Mouse (Mus musculus) kidney, adult 2 months (tissue): ENCODE measurements around the gene E330009J07Rik. TPM values are rescaled to one million over a fixed set of nuclear protein-coding genes. Genes with fewer than 3 reads are reported as not detected.
A peak's percentile ranks its signal among the peaks of the same experiment; 100 is the strongest.

Source experiments
- DNase-seq: peaks from one replicate; pipeline ENCODE4 v3.0.0; 2021
- H3K27ac ChIP-seq: fragments of 200-500 bp; 2 replicates; pipeline ENCODE4 v1.5.1; 2012; ENCODE audit warnings: low read depth, low read length, control low read depth, inconsistent platforms; ENCODE audit not compliant: insufficient read depth
- H3K27me3 ChIP-seq: fragments of 200-500 bp; replicated peaks from 2 replicates; pipeline ENCODE4 v1.6.1; 2012; ENCODE audit warnings: mild to moderate bottlenecking, moderate library complexity, low read length, inconsistent platforms; ENCODE audit not compliant: control insufficient read depth, insufficient read depth
- H3K36me3 ChIP-seq: fragments of 200-500 bp; 2 replicates; pipeline ENCODE4 v1.6.1; 2012; ENCODE audit warnings: mild to moderate bottlenecking, moderate library complexity, low read length, inconsistent platforms; ENCODE audit not compliant: control insufficient read depth, insufficient read depth
- H3K4me1 ChIP-seq: fragments of 200-500 bp; 2 replicates; pipeline ENCODE4 v1.6.1; 2011; ENCODE audit warnings: low read length; ENCODE audit not compliant: control insufficient read depth, insufficient read depth
- H3K4me3 ChIP-seq: fragments of 200-500 bp; 2 replicates; pipeline ENCODE4 v1.5.1; 2011; ENCODE audit warnings: mild to moderate bottlenecking, low read depth, low read length, control low read depth; ENCODE audit not compliant: insufficient read depth
- CTCF ChIP-seq: fragments of 200-500 bp; conservative IDR thresholded peaks from 2 replicates; pipeline ENCODE4 v1.5.1; 2011; ENCODE audit warnings: low read depth, mild to moderate bottlenecking, control low read depth, low read length, moderate library complexity, mixed read lengths; ENCODE audit not compliant: insufficient read depth, insufficient read length
- POLR2A ChIP-seq: fragments of 200-500 bp; IDR thresholded peaks from one replicate; pipeline ENCODE4 v1.6.1; 2011; ENCODE audit warnings: low read depth, low read length, control low read depth
- WGBS: fragments of 180-500 bp; shearing (Covaris S2); methylation state at CpG from one replicate; pipeline ENCODE4 v1.1.7; 2018; 5-methylcytosine and 5-hydroxymethylcytosine counted together
- polyA plus RNA-seq: library from polyadenylated mRNA; depleted of rRNA; stranded (reverse); fragments of >200 nt; gene quantifications from 2 replicates; pipeline ENCODE4 v1.2.3, GENCODE M21; 2012

E330009J07Rik gene
- polyA plus RNA-seq, 1 experiment = 6.2 TPM

DNA sequence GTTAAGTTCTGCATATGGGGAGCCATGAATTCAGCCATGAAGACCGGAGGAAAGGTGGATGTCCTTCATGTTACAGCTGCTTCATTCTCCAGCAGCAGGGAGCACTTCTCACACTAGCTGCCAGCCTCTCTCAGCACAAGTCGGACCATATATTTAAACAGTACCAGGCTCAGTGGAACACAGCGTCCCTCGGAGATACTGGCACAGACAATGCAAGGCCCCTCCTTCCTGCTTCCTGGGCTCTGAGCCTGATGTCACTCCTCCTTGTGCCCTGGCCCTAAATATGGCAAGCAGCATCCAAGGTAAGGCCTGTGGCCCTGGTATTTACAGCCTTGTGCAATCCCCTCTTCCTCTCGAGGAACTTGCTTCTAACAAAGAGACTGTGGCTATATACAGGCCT is 20.1 kb downstream of the E330009J07Rik start:
- Histone ChIP-seq H3K4me3 (no peak overlapping the region), H3K36me3 (no peaks in the 10 kb centered on the region), H3K4me1 (no peaks in the 10 kb centered on the region), H3K27me3 (no peaks in the 10 kb centered on the region), H3K27ac (no peak overlapping the region)
- 69% methylated on average over 5 of the region's 5 CpGs for WGBS
- no peak for TF ChIP-seq CTCF
- no peak for TF ChIP-seq POLR2A
- DNase-seq = no peak

GRCm38 (mm10) chr6:40413565-40413964 is 22.4 kb downstream of the E330009J07Rik start:
- no peaks in the 10 kb centered on the region for H3K36me3 ChIP-seq
- H3K4me1 ChIP-seq = no peaks in the 10 kb centered on the region
- no peak for DNase-seq
- no peak overlapping the region for H3K4me3 ChIP-seq
- no peaks in the 10 kb centered on the region for H3K27me3 ChIP-seq
- TF ChIP-seq POLR2A = no peak
- TF ChIP-seq CTCF = no peak
- 91% methylated on average over 3 of the region's 3 CpGs for WGBS
- H3K27ac ChIP-seq = no peak overlapping the region

GRCm38 (mm10) chr6:40413046-40413445 is 22.9 kb downstream of the E330009J07Rik start:
- H3K36me3 ChIP-seq = no peaks in the 10 kb centered on the region
- no peak overlapping the region for H3K4me3 ChIP-seq
- no peaks in the 10 kb centered on the region for H3K27me3 ChIP-seq
- H3K27ac ChIP-seq = no peak overlapping the region
- no peak for DNase-seq
- no peaks in the 10 kb centered on the region for H3K4me1 ChIP-seq
- TF ChIP-seq POLR2A = no peak
- no peak for TF ChIP-seq CTCF
- WGBS = 87% methylated on average over 5 of the region's 5 CpGs

DNA sequence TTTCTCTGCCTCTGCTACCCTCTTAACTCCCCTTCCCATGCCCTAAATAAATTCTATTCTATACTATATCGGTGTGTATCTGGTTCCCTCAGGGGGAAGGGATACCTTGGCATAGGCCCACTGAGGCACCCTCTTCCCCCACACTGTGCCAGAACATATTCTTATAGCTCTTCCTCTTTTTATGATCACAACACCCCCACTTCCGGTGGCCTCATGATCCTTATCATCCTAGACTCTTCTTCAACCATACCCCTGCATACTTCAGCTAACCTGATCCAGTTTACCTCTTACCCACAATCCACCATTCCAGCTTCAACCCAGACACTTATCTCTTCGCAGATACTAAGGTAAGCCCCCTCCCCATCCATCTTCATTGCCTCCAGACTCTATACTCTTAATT is 24.9 kb downstream of the E330009J07Rik start:
- no peak for DNase-seq
- no peaks in the 10 kb centered on the region for H3K27me3 ChIP-seq
- no peaks in the 10 kb centered on the region for H3K4me1 ChIP-seq
- H3K27ac ChIP-seq = no peak overlapping the region
- 95% methylated on average over 3 of the region's 3 CpGs for WGBS
- no peak for TF ChIP-seq CTCF
- no peak for TF ChIP-seq POLR2A
- H3K4me3 ChIP-seq = no peak overlapping the region
- peaks cover 3% of the 10 kb centered on the region; the same call in 1 of the 2 replicates for H3K36me3 ChIP-seq

- H3K27ac ChIP-seq = no peak overlapping the region
- H3K4me3 ChIP-seq = no peak overlapping the region
- DNase-seq = no peak
- H3K27me3 ChIP-seq = no peaks in the 10 kb centered on the region
- H3K4me1 ChIP-seq = no peaks in the 10 kb centered on the region
- WGBS = 92% methylated on average over 4 of the region's 4 CpGs
- peaks cover 5% of the 10 kb centered on the region; the same call in 1 of the 2 replicates for H3K36me3 ChIP-seq
- TF ChIP-seq POLR2A = no peak
- no peak for TF ChIP-seq CTCF
Observed at GRCm38 (mm10) chr6:40403640-40404285, 32.2 kb downstream of the E330009J07Rik start.

DNA sequence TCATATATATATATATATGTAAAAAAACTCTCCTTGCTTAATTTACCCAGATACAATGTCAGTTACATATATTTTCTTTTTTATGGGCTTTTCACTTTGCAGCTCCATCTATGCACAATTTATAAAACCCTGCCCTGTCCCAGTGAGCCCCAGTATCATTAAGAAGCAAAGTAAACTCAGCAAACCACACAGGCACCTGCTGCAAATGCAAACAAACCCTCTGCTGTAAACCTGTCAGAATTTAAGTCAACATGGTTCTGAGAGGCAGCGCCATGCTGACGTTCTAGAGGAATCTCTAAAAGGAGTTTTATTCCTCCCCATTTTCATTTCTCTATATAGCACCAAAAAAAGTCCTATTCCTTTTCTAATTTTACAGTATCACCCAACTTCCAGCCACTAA is 33.9 kb downstream of the E330009J07Rik start:
- DNase-seq = no peak
- H3K4me1 ChIP-seq = no peaks in the 10 kb centered on the region
- H3K27me3 ChIP-seq = no peaks in the 10 kb centered on the region
- no peak overlapping the region for H3K4me3 ChIP-seq
- peaks cover 5% of the 10 kb centered on the region; the same call in 1 of the 2 replicates for H3K36me3 ChIP-seq
- no peak for TF ChIP-seq CTCF
- TF ChIP-seq POLR2A = no peak
- no peak overlapping the region for H3K27ac ChIP-seq
- WGBS = 86% methylated on average over 2 of the region's 2 CpGs

GRCm38 (mm10) chr6:40393213-40393612 is 42.7 kb downstream of the E330009J07Rik start:
- peak; percentile 57 for DNase-seq
- Histone ChIP-seq H3K4me1 (no peaks in the 10 kb centered on the region), H3K27ac (no peak overlapping the region), H3K36me3 (0 out of 2 replicates have a peak, but pooled peaks cover 1% of the 10 kb centered on the region), H3K27me3 (no peaks in the 10 kb centered on the region), H3K4me3 (no peak overlapping the region)
- TF ChIP-seq CTCF = peak; percentile 83
- no peak for TF ChIP-seq POLR2A
- 38% methylated on average over 3 of the region's 3 CpGs for WGBS
